Mouse (Mus musculus) C2C12 (cell line): ENCODE results near the gene Plcb2.

Source experiments
- CEBPB ChIP-seq: IDR thresholded peaks from one replicate; pipeline ENCODE4 v1.6.1; 2011; ENCODE audit warnings: low read depth, mild to moderate bottlenecking, control low read depth, moderate library complexity
- CTCF ChIP-seq: IDR thresholded peaks from one replicate; pipeline ENCODE4 v1.5.1; 2011; ENCODE audit not compliant: control insufficient read depth, insufficient read depth, insufficient read length
- FOSL1 ChIP-seq: IDR thresholded peaks from one replicate; pipeline ENCODE4 v1.8.0; 2011; ENCODE audit warnings: mild to moderate bottlenecking, low read length; ENCODE audit not compliant: poor library complexity, insufficient read depth, severe bottlenecking
- MAX ChIP-seq: IDR thresholded peaks from one replicate; pipeline ENCODE4 v1.6.1; 2011; ENCODE audit warnings: mild to moderate bottlenecking, control low read depth
- MYOD1 ChIP-seq: IDR thresholded peaks from one replicate; pipeline ENCODE4 v1.6.1; 2011; ENCODE audit warnings: low read depth; ENCODE audit not compliant: control insufficient read depth, insufficient read length
- MYOG ChIP-seq: IDR thresholded peaks from one replicate; pipeline ENCODE4 v1.6.1; 2011; ENCODE audit not compliant: control insufficient read depth, insufficient read length; ENCODE audit errors: extremely low read depth
- USF1 ChIP-seq: IDR thresholded peaks from one replicate; pipeline ENCODE4 v1.6.1; 2011; ENCODE audit warnings: low read depth, mild to moderate bottlenecking, control low read depth, moderate library complexity

GRCm38 (mm10) chr2:118658457-118658856 lies 69.8 kb downstream of the Plcb2 start:
- TF ChIP-seq CTCF (no peak), MAX (no peak), USF1 (no peak), MYOG (no peak), FOSL1 (no peak), MYOD1 (no peak), CEBPB (no peak)
